Mouse (Mus musculus) right cerebral cortex, adult 18-20 months (tissue): ENCODE measurements at regions not wholly inside any gene's neighbourhood (a gene's known extent, or its start where the extent isn't known, plus 50 kb on each side); places are given as distances from the start of the nearest gene placed in this dataset.
A peak's percentile ranks its signal among the peaks of the same experiment; 100 is the strongest.

Source experiments
- DNase-seq: peaks from one replicate; pipeline ENCODE4 v3.0.0; 2022; ENCODE audit warnings: mixed read lengths

- DNase-seq, result peak; percentile 57
Measured at GRCm38 (mm10) chr9:31794911-31795310, 118.4 kb downstream of the Barx2 start.

GRCm38 (mm10) chr9:31775956-31776355, 137.3 kb downstream of the Barx2 start:
- no peak for DNase-seq

- DNase-seq, result no peak
Measured at GRCm38 (mm10) chr9:31765401-31765800, 147.9 kb downstream of the Barx2 start.

- DNase-seq, result no peak
Measured at GRCm38 (mm10) chr9:31757894-31758561, 155.2 kb downstream of the Barx2 start.

GRCm38 (mm10) chr9:31730443-31730842, 182.8 kb downstream of the Barx2 start:
- DNase-seq, result no peak

GRCm38 (mm10) chr9:31719309-31719708, 194.0 kb downstream of the Barx2 start:
- no peak for DNase-seq

- DNase-seq, result no peak
Measured at GRCm38 (mm10) chr9:31710022-31710421, 203.2 kb downstream of the Barx2 start.

GRCm38 (mm10) chr9:31706688-31707087, 206.6 kb downstream of the Barx2 start:
- no peak for DNase-seq

- DNase-seq, result no peak
Measured at GRCm38 (mm10) chr9:31690921-31691475, 222.3 kb downstream of the Barx2 start.

- no peak for DNase-seq
Measured at GRCm38 (mm10) chr9:31688398-31688705, 224.1 kb upstream of the Tmem45b start.

- DNase-seq, result peak; percentile 9
Measured at GRCm38 (mm10) chr9:31687686-31688397, 223.6 kb upstream of the Tmem45b start.

- no peak for DNase-seq
Measured at GRCm38 (mm10) chr9:31686466-31686865, 222.2 kb upstream of the Tmem45b start.

- no peak for DNase-seq
Measured at GRCm38 (mm10) chr9:31684812-31685188, 220.5 kb upstream of the Tmem45b start.

- DNase-seq, result no peak
Measured at GRCm38 (mm10) chr9:31684099-31684811, 220.0 kb upstream of the Tmem45b start.

GRCm38 (mm10) chr9:31683302-31684081, 219.2 kb upstream of the Tmem45b start:
- DNase-seq, result no peak

- DNase-seq, result no peak
Measured at GRCm38 (mm10) chr9:31682893-31683292, 218.6 kb upstream of the Tmem45b start.

- peak; percentile 17 for DNase-seq
Measured at GRCm38 (mm10) chr9:31677150-31677549, 212.9 kb upstream of the Tmem45b start.

GRCm38 (mm10) chr9:31659026-31659425, 194.8 kb upstream of the Tmem45b start:
- no peak for DNase-seq

- DNase-seq, result no peak
Measured at GRCm38 (mm10) chr9:31657612-31658011, 193.3 kb upstream of the Tmem45b start.

- DNase-seq, result no peak
Measured at GRCm38 (mm10) chr9:31656676-31657075, 192.4 kb upstream of the Tmem45b start.

- DNase-seq, result no peak
Measured at GRCm38 (mm10) chr9:31654747-31655146, 190.5 kb upstream of the Tmem45b start.

- no peak for DNase-seq
Measured at GRCm38 (mm10) chr9:31654213-31654612, 190.0 kb upstream of the Tmem45b start.

- no peak for DNase-seq
Measured at GRCm38 (mm10) chr9:31653788-31654187, 189.5 kb upstream of the Tmem45b start.
